Mouse (Mus musculus) CH12.LX (cell line): ENCODE measurements around the gene Gm45717. TPM values are rescaled to one million over a fixed set of nuclear protein-coding genes. Genes with fewer than 3 reads are reported as not detected.

ENCODE experiments used
- DNase-seq: peaks from one replicate; pipeline ENCODE4 v3.0.0-alpha.2; 2013; ENCODE audit errors: extremely low read depth
- H3K27ac ChIP-seq: 2 replicates; pipeline ENCODE4 v1.5.1; 2012; ENCODE audit warnings: low read depth, mild to moderate bottlenecking, control low read depth, moderate library complexity; ENCODE audit not compliant: insufficient read depth
- H3K27me3 ChIP-seq: replicated peaks from 2 replicates; pipeline ENCODE3; 2012; ENCODE audit warnings: inconsistent platforms
- H3K36me3 ChIP-seq, 2 experiments: replicated peaks in 1 of 2; 2 replicates each; pipeline versions ENCODE3 to v1.6.1; 2012; ENCODE audit warnings: inconsistent platforms in 1 of 2, low read length in 1 of 2, mild to moderate bottlenecking in 1 of 2, mixed read lengths in 1 of 2, moderate library complexity in 1 of 2; ENCODE audit not compliant: control insufficient read depth in 1 of 2, insufficient read depth in 1 of 2
- H3K4me1 ChIP-seq, 2 experiments: 2 replicates each; pipeline ENCODE4 v1.6.1; 2012; ENCODE audit warnings: inconsistent platforms in 1 of 2, moderate library complexity in 1 of 2; ENCODE audit not compliant: insufficient read depth in 2 of 2, control insufficient read depth in 1 of 2
- H3K4me2 ChIP-seq: 2 replicates; pipeline ENCODE4 v1.6.1; 2012; ENCODE audit warnings: low read depth, mild to moderate bottlenecking, control low read depth; ENCODE audit not compliant: poor library complexity, insufficient read depth, severe bottlenecking
- H3K4me3 ChIP-seq, 3 experiments: fragments of 150-350 bp in 1 of 3; sonication (generic) in 1 of 3; replicated peaks in 1 of 3; 2 replicates each; pipeline versions ENCODE3 to v1.5.1; 2011 to 2012; ENCODE audit warnings: low read depth in 2 of 3, low read length in 2 of 3, mild to moderate bottlenecking in 2 of 3, moderate library complexity in 2 of 3, control low read depth in 1 of 3, improper control_type of control experiment in 1 of 3, inconsistent platforms in 1 of 3, mixed read lengths in 1 of 3; ENCODE audit not compliant: poor library complexity in 1 of 3
- H3K79me2 ChIP-seq: replicated peaks from 2 replicates; pipeline ENCODE4 v1.6.1; 2012; ENCODE audit warnings: mild to moderate bottlenecking, moderate library complexity; ENCODE audit not compliant: control insufficient read depth, poor library complexity, insufficient read depth, severe bottlenecking; ENCODE audit errors: extremely low read depth
- H3K9ac ChIP-seq: 2 replicates; pipeline ENCODE4 v1.6.1; 2012; ENCODE audit warnings: low read depth, mild to moderate bottlenecking, control low read depth, moderate library complexity; ENCODE audit not compliant: insufficient read depth
- H3K9me3 ChIP-seq: replicated peaks from 2 replicates; pipeline ENCODE3; 2012; ENCODE audit warnings: low read length, inconsistent platforms, mixed read lengths
- BHLHE40 ChIP-seq: IDR thresholded peaks from 2 replicates; pipeline ENCODE4 v1.6.1; 2011; ENCODE audit warnings: mild to moderate bottlenecking, low read depth, low read length, improper control_type of control experiment
- CHD1 ChIP-seq: IDR thresholded peaks from 2 replicates; pipeline ENCODE4 v1.6.1; 2012; ENCODE audit warnings: low read depth, low read length, improper control_type of control experiment, inconsistent platforms
- CTCF ChIP-seq, 2 experiments: IDR thresholded peaks in 1 of 2; conservative IDR thresholded peaks in 1 of 2; 2 replicates each; pipeline ENCODE4 v1.5.1; 2011 to 2012; ENCODE audit warnings: low read depth in 2 of 2, low read length in 2 of 2, improper control_type of control experiment in 1 of 2, inconsistent platforms in 1 of 2, mild to moderate bottlenecking in 1 of 2, moderate library complexity in 1 of 2
- EP300 ChIP-seq: IDR thresholded peaks from 2 replicates; pipeline ENCODE4 v1.6.1; 2011; ENCODE audit warnings: low read length, improper control_type of control experiment
- ETS1 ChIP-seq: conservative IDR thresholded peaks from 2 replicates; pipeline ENCODE4 v1.6.1; 2012; ENCODE audit warnings: low read depth, mild to moderate bottlenecking, inconsistent platforms, low read length, improper control_type of control experiment, moderate library complexity
- HCFC1 ChIP-seq: IDR thresholded peaks from 2 replicates; pipeline ENCODE4 v1.6.1; 2012; ENCODE audit warnings: low read depth, mild to moderate bottlenecking, inconsistent platforms, low read length, improper control_type of control experiment
- IRF4 ChIP-seq: IDR thresholded peaks from 2 replicates; pipeline ENCODE4 v1.6.1; 2014; ENCODE audit warnings: low read depth, mild to moderate bottlenecking, inconsistent platforms, low read length, improper control_type of control experiment
- JUND ChIP-seq: conservative IDR thresholded peaks from 2 replicates; pipeline ENCODE4 v1.6.1; 2011; ENCODE audit warnings: low read depth, low read length, improper control_type of control experiment
- KAT2A ChIP-seq: IDR thresholded peaks from 2 replicates; pipeline ENCODE4 v1.6.1; 2012; ENCODE audit warnings: low read length, improper control_type of control experiment, inconsistent platforms; ENCODE audit not compliant: insufficient replicate concordance
- MAFK ChIP-seq: IDR thresholded peaks from 2 replicates; pipeline ENCODE4 v1.6.1; 2011; ENCODE audit warnings: low read length, improper control_type of control experiment; ENCODE audit not compliant: insufficient replicate concordance
- MAZ ChIP-seq: IDR thresholded peaks from 2 replicates; pipeline ENCODE4 v1.6.1; 2012; ENCODE audit warnings: low read depth, mild to moderate bottlenecking, inconsistent platforms, low read length, improper control_type of control experiment, moderate library complexity
- NELFE ChIP-seq: IDR thresholded peaks from 2 replicates; pipeline ENCODE4 v1.6.1; 2011; ENCODE audit warnings: low read depth, low read length, improper control_type of control experiment
- PAX5 ChIP-seq: IDR thresholded peaks from 2 replicates; pipeline ENCODE4 v1.6.1; 2012; ENCODE audit warnings: low read length, inconsistent platforms, mixed read lengths
- TCF12 ChIP-seq: IDR thresholded peaks from 2 replicates; pipeline ENCODE4 v1.6.1; 2014; ENCODE audit warnings: low read depth, mild to moderate bottlenecking, inconsistent platforms, low read length, improper control_type of control experiment
- UBTF ChIP-seq: IDR thresholded peaks from 2 replicates; pipeline ENCODE4 v1.6.1; 2012; ENCODE audit warnings: low read depth, mild to moderate bottlenecking, inconsistent platforms, low read length, improper control_type of control experiment, moderate library complexity
- ZKSCAN1 ChIP-seq: IDR thresholded peaks from 2 replicates; pipeline ENCODE4 v1.6.1; 2012; ENCODE audit warnings: low read depth, inconsistent platforms, low read length, improper control_type of control experiment, borderline replicate concordance
- ZNF384 ChIP-seq: IDR thresholded peaks from 2 replicates; pipeline ENCODE4 v1.6.1; 2012; ENCODE audit warnings: low read depth, low read length, improper control_type of control experiment, inconsistent platforms
- dilution Hi-C: fragments of 300-500 bp; cut with MboI; formaldehyde crosslinking; loops from 2 replicates; pipeline ENCODE4 v1.14.3; 2020; ENCODE audit warnings: low sequenced_read_pairs; ENCODE audit not compliant: extremely low pct_unique_long_range_greater_than_20kb, extremely low pct_ligation_motif_present
- in situ Hi-C: fragments of 300-500 bp; cut with MboI; formaldehyde crosslinking; loops from 3 replicates; pipeline ENCODE4 v1.14.3; 2019; ENCODE audit warnings: low sequenced_read_pairs, low pct_ligation_motif_present, low pct_unique_long_range_greater_than_20kb, mixed read lengths
- polyA plus RNA-seq: library from polyadenylated mRNA; unstranded; fragments of >175 nt; gene quantifications from 2 replicates; pipeline ENCODE4 v1.2.1, GENCODE M21; 2012; ENCODE audit warnings: low read depth; ENCODE audit not compliant: insufficient read length
- total RNA-seq, 2 experiments: library from RNA; depleted of rRNA; stranded (reverse); fragments of 300-350 nt in 1 of 2; fragments of >200 nt in 1 of 2; gene quantifications; 2 replicates each; pipeline ENCODE4 v1.2.3; 2012 to 2014

The Gm45717 gene
- total and polyA plus RNA-seq, 3 experiments: not detected

GRCm38 (mm10) chr7:140907697-140908096 lies 48.0 kb downstream of the Gm45717 start:
- in situ Hi-C loops (no loop called here), dilution Hi-C loops (no loop called here)
- no peak for DNase-seq
- Histone ChIP-seq H3K9me3 (no peaks in the 10 kb centered on the region), H3K27ac (no peak overlapping the region), H3K36me3 (no peaks in the 10 kb centered on the region), H3K4me2 (no peak overlapping the region), H3K4me3 (no peak overlapping the region), H3K4me1 (peaks cover 2 to 13% of the 10 kb centered on the region in 2 experiments; a peak in 3 of 4 replicates), H3K9ac (no peak overlapping the region), H3K79me2 (no peaks in the 10 kb centered on the region), H3K27me3 (peaks cover 5% of the 10 kb centered on the region)
- TF ChIP-seq IRF4 (no peak), PAX5 (no peak), ETS1 (no peak), CTCF (conservative IDR thresholded peaks at IDR 0.05 in 1 of 2, IDR thresholded peaks at IDR 0.05 in 1 of 2; ENCODE audit: low read depth in 2 of 2, low read length in 2 of 2) (peak in 1 of 2 experiments; percentile 54; a peak in 2 of 4 replicates), EP300 (no peak), ZKSCAN1 (no peak), KAT2A (no peak)

GRCm38 (mm10) chr7:140907131-140907530 lies 48.6 kb downstream of the Gm45717 start:
- H3K4me3 ChIP-seq: no peak overlapping the region
- no peaks in the 10 kb centered on the region for H3K9me3 ChIP-seq
- H3K27me3 ChIP-seq: peaks cover 5% of the 10 kb centered on the region
- TF ChIP-seq NELFE (no peak), HCFC1 (no peak), TCF12 (no peak)
- dilution Hi-C loops (no loop called here), in situ Hi-C loops (no loop called here)
- peaks cover 2 to 10% of the 10 kb centered on the region in 2 experiments; a peak in 3 of 4 replicates for H3K4me1 ChIP-seq
- H3K36me3 ChIP-seq: no peaks in the 10 kb centered on the region
- H3K79me2 ChIP-seq: no peaks in the 10 kb centered on the region
- no peak overlapping the region for H3K4me2 ChIP-seq
- H3K9ac ChIP-seq: no peak overlapping the region
- H3K27ac ChIP-seq: no peak overlapping the region
- no peak for DNase-seq

- no peak for TF ChIP-seq BHLHE40
- TF ChIP-seq JUND: no peak
- TF ChIP-seq CHD1: no peak
- TF ChIP-seq MAFK: no peak
- no peak for TF ChIP-seq MAZ
- no peak for TF ChIP-seq TCF12
- TF ChIP-seq ZNF384: no peak
- TF ChIP-seq ZKSCAN1: no peak
- TF ChIP-seq UBTF: no peak
- H3K9me3 ChIP-seq: no peaks in the 10 kb centered on the region
- dilution Hi-C loops (no loop called here), in situ Hi-C loops (no loop called here)
- H3K36me3 ChIP-seq: peaks cover 0 to 8% of the 10 kb centered on the region in 2 experiments
- no peak overlapping the region for H3K4me3 ChIP-seq
- no peak overlapping the region for H3K9ac ChIP-seq
- peaks cover 2 to 10% of the 10 kb centered on the region in 2 experiments; a peak in 3 of 4 replicates for H3K4me1 ChIP-seq
- no peak overlapping the region for H3K27ac ChIP-seq
- H3K4me2 ChIP-seq: no peak overlapping the region
- DNase-seq: no peak
- peaks cover 5% of the 10 kb centered on the region for H3K27me3 ChIP-seq
- H3K79me2 ChIP-seq: no peaks in the 10 kb centered on the region
These were observed 50.1 kb downstream of the Gm45717 start for GRCm38 (mm10) chr7:140905642-140906081.
